Mouse (Mus musculus): ENCODE results near the gene H2al1f. TPM values are rescaled to one million over a fixed set of nuclear protein-coding genes. Genes with fewer than 3 reads are reported as not detected.

Gene H2al1f
- not detected for polyA plus RNA-seq (2015; fragmentation: Illumina TruSeq; extraction: RNeasy Lipid Tissue Mini Kit (QIAGEN cat#74804); ENCODE audit: insufficient read depth, low read depth, low replicate concordance)

GRCm38 (mm10) chrX:11314858-11315257, at the start of gene H2al1f:
Gene H2al1f (plus strand): TSS chrX:11315158.

DNA sequence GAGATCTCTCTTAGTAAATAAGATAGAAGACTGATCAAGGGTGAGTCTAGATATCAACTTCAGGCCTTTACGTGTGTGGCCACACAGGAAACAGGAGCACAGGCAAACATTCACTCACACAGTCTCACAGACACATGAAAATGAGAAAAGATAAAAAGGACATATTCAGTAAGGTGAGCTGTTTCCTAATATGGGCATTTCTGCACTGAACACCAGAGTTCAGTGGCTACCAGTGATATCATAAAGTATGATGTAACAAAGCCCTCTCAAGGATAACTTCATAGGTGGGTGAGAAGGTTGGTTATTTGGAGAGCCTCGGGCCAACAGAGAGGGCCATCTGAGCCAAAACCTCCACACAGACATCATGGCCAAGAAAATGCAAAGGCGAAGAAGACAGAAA, 16.0 kb upstream of the H2al1f start, which contains the start of gene H2al1a:
H2al1a (plus strand) TSS at position 301 of the 400 bp plus-strand sequence.

DNA sequence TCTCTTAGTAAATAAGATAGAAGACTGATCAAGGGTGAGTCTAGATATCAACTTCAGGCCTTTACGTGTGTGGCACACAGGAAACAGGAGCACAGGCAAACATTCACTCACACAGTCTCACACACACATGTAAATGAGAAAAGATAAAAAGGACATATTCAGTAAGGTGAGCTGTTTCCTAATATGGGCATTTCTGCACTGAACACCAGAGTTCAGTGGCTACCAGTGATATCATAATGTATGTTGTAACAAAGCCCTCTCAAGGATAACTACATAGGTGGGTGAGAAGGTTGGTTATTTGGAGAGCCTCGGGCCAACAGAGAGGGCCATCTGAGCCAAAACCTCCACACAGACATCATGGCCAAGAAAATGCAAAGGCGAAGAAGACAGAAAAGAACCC, 12.8 kb upstream of the H2al1f start, which contains the start of gene H2al1b:
H2al1b (plus strand) TSS at position 301 of the 400 bp plus-strand sequence.

GRCm38 (mm10) chrX:11305355-11305754, 9.6 kb upstream of the H2al1f start, which contains the start of gene H2al1c:
Gene H2al1c (plus strand): TSS chrX:11305655.

DNA sequence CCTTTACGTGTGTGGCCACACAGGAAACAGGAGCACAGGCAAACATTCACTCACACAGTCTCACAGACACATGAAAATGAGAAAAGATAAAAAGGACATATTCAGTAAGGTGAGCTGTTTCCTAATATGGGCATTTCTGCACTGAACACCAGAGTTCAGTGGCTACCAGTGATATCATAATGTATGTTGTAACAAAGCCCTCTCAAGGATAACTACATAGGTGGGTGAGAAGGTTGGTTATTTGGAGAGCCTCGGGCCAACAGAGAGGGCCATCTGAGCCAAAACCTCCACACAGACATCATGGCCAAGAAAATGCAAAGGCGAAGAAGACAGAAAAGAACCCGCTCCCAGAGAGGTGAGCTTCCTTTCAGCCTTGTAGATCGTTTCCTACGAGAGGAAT, 6.4 kb upstream of the H2al1f start, which contains the start of gene H2al1d:
H2al1d (plus strand) TSS at position 301 of the 400 bp plus-strand sequence.

GRCm38 (mm10) chrX:11311634-11312033, 3.3 kb upstream of the H2al1f start, which contains the start of gene H2al1e:
Gene H2al1e (plus strand): TSS chrX:11311934.

DNA sequence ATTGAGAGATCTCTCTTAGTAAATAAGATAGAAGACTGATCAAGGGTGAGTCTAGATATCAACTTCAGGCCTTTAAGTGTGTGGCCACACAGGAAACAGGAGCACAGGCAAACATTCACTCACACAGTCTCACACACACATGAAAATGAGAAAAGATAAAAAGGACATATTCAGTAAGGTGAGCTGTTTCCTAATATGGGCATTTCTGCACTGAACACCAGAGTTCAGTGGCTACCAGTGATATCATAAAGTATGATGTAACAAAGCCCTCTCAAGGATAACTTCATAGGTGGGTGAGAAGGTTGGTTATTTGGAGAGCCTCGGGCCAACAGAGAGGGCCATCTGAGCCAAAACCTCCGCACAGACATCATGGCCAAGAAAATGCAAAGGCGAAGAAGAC, 3.0 kb downstream of the H2al1f start, which contains the start of gene H2al1g:
H2al1g (plus strand) TSS at position 301 of the 400 bp plus-strand sequence.

DNA sequence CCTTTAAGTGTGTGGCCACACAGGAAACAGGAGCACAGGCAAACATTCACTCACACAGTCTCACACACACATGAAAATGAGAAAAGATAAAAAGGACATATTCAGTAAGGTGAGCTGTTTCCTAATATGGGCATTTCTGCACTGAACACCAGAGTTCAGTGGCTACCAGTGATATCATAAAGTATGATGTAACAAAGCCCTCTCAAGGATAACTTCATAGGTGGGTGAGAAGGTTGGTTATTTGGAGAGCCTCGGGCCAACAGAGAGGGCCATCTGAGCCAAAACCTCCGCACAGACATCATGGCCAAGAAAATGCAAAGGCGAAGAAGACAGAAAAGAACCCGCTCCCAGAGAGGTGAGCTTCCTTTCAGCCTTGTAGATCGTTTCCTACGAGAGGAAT, 6.2 kb downstream of the H2al1f start, which contains the start of gene H2al1h:
H2al1h (plus strand) TSS at position 301 of the 400 bp plus-strand sequence.

DNA sequence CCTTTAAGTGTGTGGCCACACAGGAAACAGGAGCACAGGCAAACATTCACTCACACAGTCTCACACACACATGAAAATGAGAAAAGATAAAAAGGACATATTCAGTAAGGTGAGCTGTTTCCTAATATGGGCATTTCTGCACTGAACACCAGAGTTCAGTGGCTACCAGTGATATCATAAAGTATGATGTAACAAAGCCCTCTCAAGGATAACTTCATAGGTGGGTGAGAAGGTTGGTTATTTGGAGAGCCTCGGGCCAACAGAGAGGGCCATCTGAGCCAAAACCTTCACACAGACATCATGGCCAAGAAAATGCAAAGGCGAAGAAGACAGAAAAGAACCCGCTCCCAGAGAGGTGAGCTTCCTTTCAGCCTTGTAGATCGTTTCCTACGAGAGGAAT, 9.4 kb downstream of the H2al1f start, which contains the start of gene H2al1i:
H2al1i (plus strand) TSS at position 301 of the 400 bp plus-strand sequence.

DNA sequence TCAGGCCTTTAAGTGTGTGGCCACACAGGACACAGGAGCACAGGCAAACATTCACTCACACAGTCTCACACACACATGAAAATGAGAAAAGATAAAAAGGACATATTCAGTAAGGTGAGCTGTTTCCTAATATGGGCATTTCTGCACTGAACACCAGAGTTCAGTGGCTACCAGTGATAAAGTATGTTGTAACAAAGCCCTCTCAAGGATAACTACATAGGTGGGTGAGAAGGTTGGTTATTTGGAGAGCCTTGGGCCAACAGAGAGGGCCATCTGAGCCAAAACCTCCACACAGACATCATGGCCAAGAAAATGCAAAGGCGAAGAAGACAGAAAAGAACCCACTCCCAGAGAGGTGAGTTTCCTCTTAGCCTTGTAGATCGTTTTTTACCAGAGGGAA, 12.6 kb downstream of the H2al1f start, which contains the start of gene H2al1j:
H2al1j (plus strand) TSS at position 301 of the 400 bp plus-strand sequence.

Other genes with a start within 250 kb of the H2al1f start
- not detected for gene H2al1a, start 15.9 kb upstream of the H2al1f start, polyA plus RNA-seq (2015; fragmentation: Illumina TruSeq; extraction: RNeasy Lipid Tissue Mini Kit (QIAGEN cat#74804); ENCODE audit: insufficient read depth, low read depth, low replicate concordance)
- not detected for gene H2al1b, start 12.7 kb upstream of the H2al1f start, polyA plus RNA-seq (2015; fragmentation: Illumina TruSeq; extraction: RNeasy Lipid Tissue Mini Kit (QIAGEN cat#74804); ENCODE audit: insufficient read depth, low read depth, low replicate concordance)
- gene H2al1c, start 9.5 kb upstream of the H2al1f start, polyA plus RNA-seq (2015; fragmentation: Illumina TruSeq; extraction: RNeasy Lipid Tissue Mini Kit (QIAGEN cat#74804); ENCODE audit: insufficient read depth, low read depth, low replicate concordance) = not detected
- gene H2al1d, start 6.3 kb upstream of the H2al1f start, polyA plus RNA-seq (2015; fragmentation: Illumina TruSeq; extraction: RNeasy Lipid Tissue Mini Kit (QIAGEN cat#74804); ENCODE audit: insufficient read depth, low read depth, low replicate concordance) = not detected
- not detected for gene H2al1e, start 3.2 kb upstream of the H2al1f start, polyA plus RNA-seq (2015; fragmentation: Illumina TruSeq; extraction: RNeasy Lipid Tissue Mini Kit (QIAGEN cat#74804); ENCODE audit: insufficient read depth, low read depth, low replicate concordance)
- gene H2al1g, start 3.1 kb downstream of the H2al1f start, polyA plus RNA-seq (2015; fragmentation: Illumina TruSeq; extraction: RNeasy Lipid Tissue Mini Kit (QIAGEN cat#74804); ENCODE audit: insufficient read depth, low read depth, low replicate concordance) = not detected
- gene H2al1h, start 6.3 kb downstream of the H2al1f start, polyA plus RNA-seq (2015; fragmentation: Illumina TruSeq; extraction: RNeasy Lipid Tissue Mini Kit (QIAGEN cat#74804); ENCODE audit: insufficient read depth, low read depth, low replicate concordance) = not detected
- gene H2al1i, start 9.5 kb downstream of the H2al1f start, polyA plus RNA-seq (2015; fragmentation: Illumina TruSeq; extraction: RNeasy Lipid Tissue Mini Kit (QIAGEN cat#74804); ENCODE audit: insufficient read depth, low read depth, low replicate concordance) = not detected
- gene H2al1j, start 12.7 kb downstream of the H2al1f start, polyA plus RNA-seq (2015; fragmentation: Illumina TruSeq; extraction: RNeasy Lipid Tissue Mini Kit (QIAGEN cat#74804); ENCODE audit: insufficient read depth, low read depth, low replicate concordance) = not detected

Data from pancreas, adult 10 weeks (tissue).